Mouse (Mus musculus) neutrophil, adult 65 days (primary cell): ENCODE results near the gene Mllt3. TPM values are rescaled to one million over a fixed set of nuclear protein-coding genes. Genes with fewer than 3 reads are reported as not detected.

Experiments used
- total RNA-seq: library from RNA; stranded (reverse); gene quantifications from 2 replicates; pipeline ENCODE4 v1.2.4, GENCODE M21; 2023

The Mllt3 gene
- 4.4 and 5.7 TPM in 2 replicates for total RNA-seq

GRCm38 (mm10) chr4:88033216-88033653 lies at the start of gene Mllt3:
Gene Mllt3, minus strand, starts transcription at chr4:88033364.

Other genes with a start within 250 kb of the Mllt3 start
- gene Focad, start 61.3 kb upstream of the Mllt3 start, total RNA-seq, result 3.7 and 7.6 TPM in 2 replicates